Mouse (Mus musculus): ENCODE measurements around the gene Kif27. TPM values are rescaled to one million over a fixed set of nuclear protein-coding genes. Genes with fewer than 3 reads are reported as not detected.

Kif27 gene
- total and polyA plus RNA-seq, 2 experiments, result under 0.01 TPM; not detected in 1

GRCm38 (mm10) chr13:58302421-58303145, 56.3 kb downstream of the Kif27 start:
- Histone ChIP-seq H3K36me3 (ENCODE audit: control insufficient read depth, insufficient read depth, low read length) (no peaks in the 10 kb centered on the region), H3K27me3 (ENCODE audit: control insufficient read depth, insufficient read depth, low read length) (no peaks in the 10 kb centered on the region), H3K27ac (replicated peaks; ENCODE audit: insufficient read depth, low read depth, low read length) (no peak overlapping the region), H3K79me2 (ENCODE audit: control insufficient read depth, insufficient read depth, low read length) (no peaks in the 10 kb centered on the region), H3K4me3 (ENCODE audit: insufficient read depth, low read depth, low read length) (no peak overlapping the region), H3K9ac (ENCODE audit: low read depth, low read length) (no peak overlapping the region), H3K4me1 (ENCODE audit: control insufficient read depth, insufficient read depth, low read length) (no peaks in the 10 kb centered on the region)
- TF ChIP-seq POLR2A (IDR thresholded peaks at IDR 0.05; ENCODE audit: extremely low read depth, insufficient read depth, low read length), result no peak
- no peak for DNase-seq (ENCODE audit: extremely low read depth, low read depth, low spot score)
- 85% methylated on average over 9 of the region's 9 CpGs for WGBS

- Histone ChIP-seq H3K4me1 (ENCODE audit: control insufficient read depth, insufficient read depth, low read length) (no peaks in the 10 kb centered on the region), H3K9ac (ENCODE audit: low read depth, low read length) (no peak overlapping the region), H3K27me3 (ENCODE audit: control insufficient read depth, insufficient read depth, low read length) (no peaks in the 10 kb centered on the region), H3K79me2 (ENCODE audit: control insufficient read depth, insufficient read depth, low read length) (no peaks in the 10 kb centered on the region), H3K27ac (replicated peaks; ENCODE audit: insufficient read depth, low read depth, low read length) (no peak overlapping the region), H3K36me3 (ENCODE audit: control insufficient read depth, insufficient read depth, low read length) (no peaks in the 10 kb centered on the region), H3K4me3 (ENCODE audit: insufficient read depth, low read depth, low read length) (no peak overlapping the region)
- DNase-seq (ENCODE audit: extremely low read depth, low read depth, low spot score), result no peak
- 90% methylated on average over 6 of the region's 6 CpGs for WGBS
- TF ChIP-seq POLR2A (IDR thresholded peaks at IDR 0.05; ENCODE audit: extremely low read depth, insufficient read depth, low read length) (no peak), CTCF (IDR thresholded peaks at IDR 0.05; ENCODE audit: low read depth, low read length) (no peak)
Measured at GRCm38 (mm10) chr13:58301961-58302360, 57.0 kb downstream of the Kif27 start.

- no peaks in the 10 kb centered on the region for H3K36me3 ChIP-seq (ENCODE audit: control insufficient read depth, insufficient read depth, low read length)
- H3K9ac ChIP-seq (ENCODE audit: low read depth, low read length), result no peak overlapping the region
- H3K27me3 ChIP-seq (ENCODE audit: control insufficient read depth, insufficient read depth, low read length), result no peaks in the 10 kb centered on the region
- TF ChIP-seq CTCF (IDR thresholded peaks at IDR 0.05; ENCODE audit: low read depth, low read length) (no peak), POLR2A (IDR thresholded peaks at IDR 0.05; ENCODE audit: extremely low read depth, insufficient read depth, low read length) (no peak)
- H3K4me1 ChIP-seq (ENCODE audit: control insufficient read depth, insufficient read depth, low read length), result no peaks in the 10 kb centered on the region
- WGBS, result 88% methylated on average over 3 of the region's 3 CpGs
- H3K27ac ChIP-seq (replicated peaks; ENCODE audit: insufficient read depth, low read depth, low read length), result no peak overlapping the region
- no peak overlapping the region for H3K4me3 ChIP-seq (ENCODE audit: insufficient read depth, low read depth, low read length)
- no peaks in the 10 kb centered on the region for H3K79me2 ChIP-seq (ENCODE audit: control insufficient read depth, insufficient read depth, low read length)
- no peak for DNase-seq (ENCODE audit: extremely low read depth, low read depth, low spot score)
Measured at GRCm38 (mm10) chr13:58298756-58299155, 60.2 kb downstream of the Kif27 start.

- Histone ChIP-seq H3K27me3 (ENCODE audit: control insufficient read depth, insufficient read depth, low read length) (no peaks in the 10 kb centered on the region), H3K9ac (ENCODE audit: low read depth, low read length) (no peak overlapping the region), H3K4me3 (ENCODE audit: insufficient read depth, low read depth, low read length) (no peak overlapping the region), H3K36me3 (ENCODE audit: control insufficient read depth, insufficient read depth, low read length) (no peaks in the 10 kb centered on the region), H3K4me1 (ENCODE audit: control insufficient read depth, insufficient read depth, low read length) (no peaks in the 10 kb centered on the region), H3K27ac (replicated peaks; ENCODE audit: insufficient read depth, low read depth, low read length) (no peak overlapping the region), H3K79me2 (ENCODE audit: control insufficient read depth, insufficient read depth, low read length) (no peaks in the 10 kb centered on the region)
- TF ChIP-seq CTCF (IDR thresholded peaks at IDR 0.05; ENCODE audit: low read depth, low read length), result no peak
- TF ChIP-seq POLR2A (IDR thresholded peaks at IDR 0.05; ENCODE audit: extremely low read depth, insufficient read depth, low read length), result no peak
- 74% methylated on average over 3 of the region's 3 CpGs for WGBS
- DNase-seq (ENCODE audit: extremely low read depth, low read depth, low spot score), result no peak
Measured at GRCm38 (mm10) chr13:58295582-58295981, 63.3 kb downstream of the Kif27 start.

GRCm38 (mm10) chr13:58292811-58293210, 66.1 kb downstream of the Kif27 start:
- H3K4me1 ChIP-seq (ENCODE audit: control insufficient read depth, insufficient read depth, low read length), result no peaks in the 10 kb centered on the region
- H3K27me3 ChIP-seq (ENCODE audit: control insufficient read depth, insufficient read depth, low read length), result no peaks in the 10 kb centered on the region
- 56% methylated on average over 5 of the region's 5 CpGs for WGBS
- no peak overlapping the region for H3K4me3 ChIP-seq (ENCODE audit: insufficient read depth, low read depth, low read length)
- no peak overlapping the region for H3K27ac ChIP-seq (replicated peaks; ENCODE audit: insufficient read depth, low read depth, low read length)
- no peaks in the 10 kb centered on the region for H3K79me2 ChIP-seq (ENCODE audit: control insufficient read depth, insufficient read depth, low read length)
- no peak for DNase-seq (ENCODE audit: extremely low read depth, low read depth, low spot score)
- H3K9ac ChIP-seq (ENCODE audit: low read depth, low read length), result no peak overlapping the region
- H3K36me3 ChIP-seq (ENCODE audit: control insufficient read depth, insufficient read depth, low read length), result no peaks in the 10 kb centered on the region
- TF ChIP-seq POLR2A (IDR thresholded peaks at IDR 0.05; ENCODE audit: extremely low read depth, insufficient read depth, low read length) (no peak), CTCF (IDR thresholded peaks at IDR 0.05; ENCODE audit: low read depth, low read length) (no peak)

GRCm38 (mm10) chr13:58289308-58289707, 69.6 kb downstream of the Kif27 start:
- no peaks in the 10 kb centered on the region for H3K27me3 ChIP-seq (ENCODE audit: control insufficient read depth, insufficient read depth, low read length)
- no peak overlapping the region for H3K9ac ChIP-seq (ENCODE audit: low read depth, low read length)
- TF ChIP-seq POLR2A (IDR thresholded peaks at IDR 0.05; ENCODE audit: extremely low read depth, insufficient read depth, low read length) (no peak), CTCF (IDR thresholded peaks at IDR 0.05; ENCODE audit: low read depth, low read length) (no peak)
- H3K4me1 ChIP-seq (ENCODE audit: control insufficient read depth, insufficient read depth, low read length), result no peaks in the 10 kb centered on the region
- no peak overlapping the region for H3K4me3 ChIP-seq (ENCODE audit: insufficient read depth, low read depth, low read length)
- 88% methylated on average over 1 of the region's 1 CpGs for WGBS
- H3K36me3 ChIP-seq (ENCODE audit: control insufficient read depth, insufficient read depth, low read length), result no peaks in the 10 kb centered on the region
- no peak for DNase-seq (ENCODE audit: extremely low read depth, low read depth, low spot score)
- H3K79me2 ChIP-seq (ENCODE audit: control insufficient read depth, insufficient read depth, low read length), result no peaks in the 10 kb centered on the region
- no peak overlapping the region for H3K27ac ChIP-seq (replicated peaks; ENCODE audit: insufficient read depth, low read depth, low read length)
